Mouse (Mus musculus) forebrain, embryonic 16.5 days (tissue): ENCODE measurements around the gene Bcas3. TPM values are rescaled to one million over a fixed set of nuclear protein-coding genes. Genes with fewer than 3 reads are reported as not detected.

Experiments
- ATAC-seq: fragments of 200-750 bp; cut with Nextera tagmentation; 2 replicates; pipeline ENCODE4 v1.8.0; 2017; ENCODE audit warnings: mild to moderate bottlenecking, moderate library complexity
- H3K27ac ChIP-seq: fragments of 300-500 bp; sonication (generic); 2 replicates; pipeline ENCODE4 v1.5.1; 2014; ENCODE audit warnings: low read length, control low read depth
- H3K27me3 ChIP-seq: fragments of 300-500 bp; sonication (generic); replicated peaks from 2 replicates; pipeline ENCODE4 v1.6.1; 2014; ENCODE audit warnings: low read length; ENCODE audit not compliant: control insufficient read depth, insufficient read depth
- H3K36me3 ChIP-seq: fragments of 300-500 bp; sonication (generic); 2 replicates; pipeline ENCODE4 v1.6.1; 2014; ENCODE audit not compliant: control insufficient read depth, insufficient read depth
- H3K4me1 ChIP-seq: fragments of 300-500 bp; sonication (generic); replicated peaks from 2 replicates; pipeline ENCODE4 v1.6.1; 2014; ENCODE audit warnings: low read length; ENCODE audit not compliant: control insufficient read depth, insufficient read depth
- H3K4me2 ChIP-seq: fragments of 300-500 bp; sonication (generic); 2 replicates; pipeline ENCODE4 v1.6.1; 2014; ENCODE audit warnings: mild to moderate bottlenecking, low read length, control low read depth
- H3K4me3 ChIP-seq: fragments of 300-500 bp; sonication (generic); replicated peaks from 2 replicates; pipeline ENCODE4 v1.5.1; 2014; ENCODE audit warnings: mild to moderate bottlenecking, low read length, control low read depth
- H3K9ac ChIP-seq: fragments of 300-500 bp; sonication (generic); replicated peaks from 2 replicates; pipeline ENCODE4 v1.6.1; 2014; ENCODE audit warnings: low read depth, low read length, control low read depth
- H3K9me3 ChIP-seq: fragments of 300-500 bp; sonication (generic); 2 replicates; pipeline ENCODE4 v1.6.1; 2016; ENCODE audit warnings: low read length; ENCODE audit not compliant: control insufficient read depth
- WGBS: fragments of 180-500 bp; shearing (Covaris S2); extraction: QIAGEN DNeasy Blood & Tissue Kit; methylation state at CpG from one replicate; pipeline ENCODE4 v1.1.7; 2014; 5-methylcytosine and 5-hydroxymethylcytosine counted together
- polyA plus RNA-seq: library from polyadenylated mRNA; unstranded; fragments of >200 nt; fragmentation: Nextera tagmentation; extraction: Ambion mirVana; gene quantifications from 2 replicates; pipeline ENCODE4 v1.2.1, GENCODE M21; 2015

The Bcas3 gene
- polyA plus RNA-seq, 1 experiment from 2014 or later, result 31.9 TPM

DNA sequence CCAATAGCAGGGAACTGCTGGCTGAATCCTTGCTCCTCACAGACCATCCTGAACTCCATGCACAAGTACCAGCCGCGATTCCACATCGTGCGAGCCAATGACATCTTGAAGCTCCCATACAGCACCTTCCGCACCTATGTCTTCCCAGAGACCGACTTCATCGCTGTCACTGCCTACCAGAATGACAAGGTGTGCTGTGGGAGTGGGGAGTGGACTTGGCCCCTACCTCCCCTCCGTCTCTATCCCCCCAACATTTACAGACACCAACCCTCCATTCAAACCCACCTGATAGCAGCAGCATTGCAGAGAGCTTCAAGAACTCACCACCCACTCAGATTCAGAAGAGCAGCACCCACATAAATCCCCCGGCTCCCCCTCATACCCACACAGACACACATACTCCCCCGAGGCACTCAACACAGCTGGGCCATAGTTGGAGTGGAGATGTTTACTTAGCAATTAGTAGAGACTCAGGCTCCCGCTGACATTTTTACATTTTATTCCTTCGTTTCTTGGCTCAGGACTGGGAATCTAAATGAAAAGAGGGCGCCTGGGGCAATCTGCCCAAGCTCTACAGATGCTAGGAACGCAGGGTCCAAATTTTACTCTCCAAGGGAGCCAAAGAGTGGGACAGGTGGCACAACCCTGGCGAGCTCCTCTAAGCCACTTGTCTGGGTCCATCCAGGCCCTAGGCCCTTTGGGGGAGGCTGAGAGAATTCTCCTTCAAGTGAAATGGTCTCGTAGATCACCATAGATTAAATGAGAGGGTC is 483.0 kb downstream of the Bcas3 start:
- H3K36me3 ChIP-seq, result no peaks in the 10 kb centered on the region
- H3K9me3 ChIP-seq, result no peaks in the 10 kb centered on the region
- H3K9ac ChIP-seq, result no peak overlapping the region
- H3K27me3 ChIP-seq, result peaks cover 62% of the 10 kb centered on the region
- 2% methylated on average over 16 of the region's 16 CpGs for WGBS
- no peak overlapping the region for H3K27ac ChIP-seq
- no peak overlapping the region for H3K4me2 ChIP-seq
- ATAC-seq, result no peak
- H3K4me3 ChIP-seq, result no peak overlapping the region; the same call in 1 of the 2 replicates
- peaks cover 26% of the 10 kb centered on the region for H3K4me1 ChIP-seq

GRCm38 (mm10) chr11:85836523-85837290 is 483.7 kb downstream of the Bcas3 start:
- H3K27me3 ChIP-seq, result peaks cover 65% of the 10 kb centered on the region
- peaks cover 27% of the 10 kb centered on the region for H3K4me1 ChIP-seq
- no peaks in the 10 kb centered on the region for H3K36me3 ChIP-seq
- no peak overlapping the region for H3K4me3 ChIP-seq
- WGBS, result under 1% methylated on average over 32 of the region's 32 CpGs
- H3K4me2 ChIP-seq, result no peak overlapping the region
- no peak overlapping the region for H3K27ac ChIP-seq
- H3K9me3 ChIP-seq, result no peaks in the 10 kb centered on the region
- no peak overlapping the region for H3K9ac ChIP-seq
- ATAC-seq, result no peak

GRCm38 (mm10) chr11:85837291-85837647 is 484.3 kb downstream of the Bcas3 start:
- no peak overlapping the region for H3K4me3 ChIP-seq
- H3K4me1 ChIP-seq, result peaks cover 24% of the 10 kb centered on the region
- no peaks in the 10 kb centered on the region for H3K9me3 ChIP-seq
- 1% methylated on average over 18 of the region's 18 CpGs for WGBS
- no peaks in the 10 kb centered on the region for H3K36me3 ChIP-seq
- no peak overlapping the region for H3K9ac ChIP-seq
- H3K27me3 ChIP-seq, result peaks cover 65% of the 10 kb centered on the region
- H3K27ac ChIP-seq, result no peak overlapping the region
- ATAC-seq, result no peak
- H3K4me2 ChIP-seq, result no peak overlapping the region

DNA sequence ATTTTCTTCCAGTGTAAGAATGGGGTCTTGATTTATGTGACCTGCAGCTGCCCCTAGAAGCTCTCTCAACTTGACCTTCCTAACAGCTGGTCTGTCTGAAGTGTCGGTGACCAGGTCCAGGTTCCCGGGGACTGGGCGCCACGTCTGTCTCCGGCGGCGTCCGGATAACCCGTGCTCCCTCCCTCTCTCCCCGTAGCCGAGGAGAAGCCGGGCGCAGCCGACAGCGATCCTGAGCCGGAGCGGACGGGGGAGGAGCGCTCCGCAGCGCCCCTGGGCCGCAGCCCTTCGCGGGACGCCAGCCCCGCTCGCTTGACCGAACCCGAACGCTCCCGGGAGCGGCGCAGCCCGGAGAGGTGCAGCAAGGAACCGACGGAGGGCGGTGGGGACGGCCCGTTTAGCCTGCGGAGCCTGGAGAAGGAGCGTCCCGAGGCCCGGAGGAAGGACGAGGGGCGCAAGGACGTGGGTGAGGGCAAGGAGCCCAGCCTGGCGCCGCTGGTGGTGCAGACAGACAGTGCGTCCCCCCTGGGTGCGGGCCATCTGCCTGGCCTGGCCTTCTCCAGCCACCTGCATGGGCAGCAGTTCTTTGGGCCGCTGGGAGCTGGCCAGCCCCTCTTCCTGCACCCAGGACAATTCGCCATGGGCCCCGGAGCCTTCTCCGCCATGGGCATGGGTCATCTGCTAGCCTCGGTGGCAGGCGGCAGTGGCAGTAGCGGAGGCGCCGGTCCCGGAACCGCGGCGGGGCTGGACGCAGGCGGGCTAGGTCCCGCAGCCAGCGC is 484.9 kb downstream of the Bcas3 start:
- Histone ChIP-seq H3K27me3 (peaks cover 71% of the 10 kb centered on the region), H3K36me3 (no peaks in the 10 kb centered on the region), H3K4me3 (no peak overlapping the region), H3K4me2 (no peak overlapping the region), H3K27ac (no peak overlapping the region), H3K9me3 (no peaks in the 10 kb centered on the region), H3K4me1 (peaks cover 21% of the 10 kb centered on the region), H3K9ac (no peak overlapping the region)
- WGBS, result under 1% methylated on average over 54 of the region's 67 CpGs
- ATAC-seq, result no peak

DNA sequence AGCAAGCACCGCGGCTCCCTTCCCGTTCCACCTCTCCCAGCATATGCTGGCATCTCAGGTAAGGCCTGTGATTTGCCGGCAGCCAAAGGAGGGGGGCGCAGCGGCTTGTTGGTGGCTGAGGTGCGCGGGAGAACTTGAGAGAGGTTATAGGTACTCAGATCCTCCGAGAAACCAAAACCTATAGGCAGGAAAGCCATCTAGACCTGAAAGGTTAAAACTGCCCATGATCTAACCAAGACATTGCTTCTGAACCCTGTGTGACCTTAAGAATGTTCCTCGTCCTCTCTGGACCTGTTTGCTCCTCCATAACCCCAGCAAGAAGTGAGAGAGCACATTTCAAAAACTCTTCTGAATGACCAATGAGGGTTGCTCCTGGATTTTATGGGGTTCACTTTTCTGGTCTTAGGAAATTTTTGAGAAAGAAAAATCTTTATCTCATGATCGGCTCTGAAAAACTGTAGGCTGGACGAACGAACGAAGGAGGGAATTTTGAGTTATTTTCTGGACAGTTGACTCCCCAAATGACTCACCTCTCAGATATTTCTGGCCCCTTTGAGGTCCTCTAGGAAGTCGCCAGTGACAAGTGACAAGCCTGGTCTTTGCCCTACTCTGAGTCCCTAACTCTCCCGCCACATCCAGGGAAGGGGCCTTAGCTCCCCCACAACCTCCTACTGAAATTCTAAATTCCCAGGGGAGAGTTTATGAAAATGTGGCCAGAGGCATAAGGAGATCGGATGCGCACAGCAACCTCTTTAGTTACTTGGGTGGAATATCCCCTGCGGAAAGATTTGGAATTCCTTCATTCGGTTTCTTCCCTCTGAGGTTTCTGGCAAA is 485.7 kb downstream of the Bcas3 start:
- no peaks in the 10 kb centered on the region for H3K9me3 ChIP-seq
- H3K27me3 ChIP-seq, result peaks cover 76% of the 10 kb centered on the region
- H3K4me2 ChIP-seq, result no peak overlapping the region
- 4% methylated on average over 20 of the region's 20 CpGs for WGBS
- ATAC-seq, result no peak
- H3K9ac ChIP-seq, result no peak overlapping the region
- no peak overlapping the region for H3K27ac ChIP-seq
- H3K4me1 ChIP-seq, result peaks cover 22% of the 10 kb centered on the region
- no peak overlapping the region for H3K4me3 ChIP-seq
- H3K36me3 ChIP-seq, result no peaks in the 10 kb centered on the region

GRCm38 (mm10) chr11:85839258-85840030 is 486.5 kb downstream of the Bcas3 start:
- peaks cover 30% of the 10 kb centered on the region for H3K4me1 ChIP-seq
- peaks cover 78% of the 10 kb centered on the region for H3K27me3 ChIP-seq
- 7% methylated on average over 7 of the region's 7 CpGs for WGBS
- no peak overlapping the region for H3K9ac ChIP-seq
- ATAC-seq, result no peak
- H3K4me3 ChIP-seq, result no peak overlapping the region
- no peaks in the 10 kb centered on the region for H3K9me3 ChIP-seq
- H3K36me3 ChIP-seq, result no peaks in the 10 kb centered on the region
- no peak overlapping the region for H3K4me2 ChIP-seq
- H3K27ac ChIP-seq, result no peak overlapping the region

DNA sequence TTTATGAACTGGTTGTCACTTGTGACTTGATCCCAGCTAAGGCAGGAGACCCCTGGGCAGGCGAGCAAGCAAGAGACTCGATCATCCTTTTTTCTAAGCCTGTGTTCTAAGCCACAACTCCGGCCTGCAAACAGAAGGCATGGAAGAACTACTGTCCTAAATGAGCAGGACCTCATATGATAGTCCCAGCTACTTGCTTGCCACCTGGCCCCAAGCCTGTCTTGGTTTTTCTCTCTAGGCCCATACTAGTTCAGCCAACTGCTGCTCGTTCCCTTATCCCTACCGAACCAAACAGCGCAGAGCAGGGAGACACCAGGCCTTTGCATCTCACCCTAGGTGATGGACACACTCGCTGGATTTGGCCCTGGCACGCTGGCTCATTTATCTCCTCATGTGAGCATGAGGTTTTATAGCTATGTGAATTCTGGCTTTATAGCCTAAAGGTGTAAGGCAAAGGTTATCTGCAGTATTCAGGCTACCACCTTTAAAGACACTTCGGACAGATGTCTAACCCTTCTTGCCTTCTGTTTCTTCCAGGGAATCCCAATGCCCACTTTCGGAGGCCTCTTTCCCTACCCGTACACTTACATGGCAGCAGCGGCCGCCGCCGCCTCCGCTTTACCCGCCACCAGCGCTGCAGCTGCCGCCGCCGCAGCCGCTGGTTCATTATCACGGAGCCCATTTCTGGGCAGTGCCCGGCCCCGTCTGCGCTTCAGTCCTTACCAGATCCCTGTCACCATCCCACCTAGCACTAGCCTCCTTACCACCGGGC is 487.2 kb downstream of the Bcas3 start:
- WGBS, result 4% methylated on average over 27 of the region's 27 CpGs
- Histone ChIP-seq H3K27me3 (peaks cover 78% of the 10 kb centered on the region), H3K4me1 (peaks cover 33% of the 10 kb centered on the region), H3K9me3 (no peaks in the 10 kb centered on the region), H3K4me2 (0 out of 2 replicates have a peak overlapping the region, but pooled peaks have one; percentile 2), H3K36me3 (no peaks in the 10 kb centered on the region), H3K9ac (no peak overlapping the region), H3K27ac (no peak overlapping the region), H3K4me3 (0 out of 2 replicates have a peak overlapping the region, but pooled peaks have one; percentile 11)
- ATAC-seq, result no peak

DNA sequence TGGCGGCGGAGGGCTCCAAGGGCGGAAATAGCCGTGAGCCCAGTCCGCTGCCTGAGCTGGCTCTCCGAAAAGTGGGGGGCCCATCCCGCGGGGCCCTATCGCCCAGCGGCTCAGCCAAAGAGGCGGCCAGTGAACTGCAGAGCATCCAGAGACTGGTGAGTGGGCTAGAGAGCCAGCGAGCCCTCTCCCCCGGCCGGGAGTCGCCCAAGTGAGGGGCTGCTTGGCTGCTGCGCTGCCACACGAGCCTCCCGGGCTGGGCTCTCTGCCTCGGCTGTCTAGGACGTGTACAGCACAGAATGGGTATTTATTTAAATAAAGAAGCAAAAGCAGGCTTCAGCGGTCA is 487.8 kb downstream of the Bcas3 start:
- Histone ChIP-seq H3K27ac (no peak overlapping the region), H3K27me3 (peaks cover 78% of the 10 kb centered on the region), H3K9me3 (no peaks in the 10 kb centered on the region), H3K9ac (no peak overlapping the region), H3K4me3 (0 out of 2 replicates have a peak overlapping the region, but pooled peaks have one; percentile 11), H3K36me3 (no peaks in the 10 kb centered on the region), H3K4me1 (peaks cover 33% of the 10 kb centered on the region), H3K4me2 (0 out of 2 replicates have a peak overlapping the region, but pooled peaks have one; percentile 2)
- under 1% methylated on average over 21 of the region's 21 CpGs for WGBS
- no peak for ATAC-seq
